Mouse (Mus musculus) heart, adult 2 months (tissue): ENCODE measurements at regions not wholly inside any gene's neighbourhood (a gene's known extent, or its start where the extent isn't known, plus 50 kb on each side); places are given as distances from the start of the nearest gene placed in this dataset.
"Not testable (repeated sequence)": the region's sequence is repeated elsewhere in the genome, so short reads cannot be mapped to it uniquely, and the experiment has no call there.

Experiments used
- CTCF ChIP-seq: fragments of 200-600 bp; IDR thresholded peaks from 2 replicates; pipeline ENCODE4 v1.8.1; 2022; ENCODE audit warnings: antibody characterized with exemption, mild to moderate bottlenecking, moderate library complexity
- EP300 ChIP-seq: fragments of 200-500 bp; IDR thresholded peaks from 2 replicates; pipeline ENCODE4 v1.6.1; 2011; ENCODE audit warnings: low read depth, low read length, control low read depth; ENCODE audit not compliant: insufficient read depth
- POLR2A ChIP-seq: fragments of 200-500 bp; IDR thresholded peaks from 2 replicates; pipeline ENCODE4 v1.6.1; 2011; ENCODE audit warnings: mild to moderate bottlenecking, low read depth, low read length, control low read depth; ENCODE audit not compliant: insufficient read depth

GRCm38 (mm10) chr13:4778264-4778823 lies 169.4 kb upstream of the Akr1e1 start:
- not testable (repeated sequence) for TF ChIP-seq POLR2A, CTCF, EP300
